Mouse (Mus musculus): ENCODE data around the gene Nup210l. TPM values are rescaled to one million over a fixed set of nuclear protein-coding genes. Genes with fewer than 3 reads are reported as not detected.
"Not testable (repeated sequence)": the region's sequence is repeated elsewhere in the genome, so short reads cannot be mapped to it uniquely, and the experiment has no call there.

Gene Nup210l
- total and polyA plus RNA-seq, 3 experiments, result 0.15 to 0.22 TPM; not detected in 1

- H3K9me3 ChIP-seq (replicated peaks), result no peaks in the 10 kb centered on the region
- DNase-seq (ENCODE audit: low spot score) (no peak), ATAC-seq (ENCODE audit: extremely low read depth, insufficient number of reproducible peaks, low FRiP score, poor library complexity, severe bottlenecking) (no peak)
- TF ChIP-seq TAL1 (conservative IDR thresholded peaks at IDR 0.05; ENCODE audit: low read depth, low read length) (no peak), POLR2AphosphoS5 (IDR thresholded peaks at IDR 0.05; ENCODE audit: insufficient replicate concordance, low read depth, low read length) (no peak), CTCF (IDR thresholded peaks at IDR 0.05; ENCODE audit: low read depth, low read length) (no peak), GATA2 (IDR thresholded peaks at IDR 0.05; ENCODE audit: borderline replicate concordance, low read depth, low read length) (no peak), GATA1 (IDR thresholded peaks at IDR 0.05; ENCODE audit: borderline replicate concordance, low read length) (no peak)
- H3K36me3 ChIP-seq (replicated peaks), result no peaks in the 10 kb centered on the region
- H3K4me1 ChIP-seq (ENCODE audit: insufficient read depth, low read depth, low read length), result no peaks in the 10 kb centered on the region
- peaks cover 7% of the 10 kb centered on the region for H3K27me3 ChIP-seq (ENCODE audit: insufficient read depth, low read length)
- no peak overlapping the region for H3K4me3 ChIP-seq (ENCODE audit: low read depth, low read length)
Measured at GRCm38 (mm10) chr3:90118132-90118790, 14.3 kb downstream of the Nup210l start.

GRCm38 (mm10) chr3:90122036-90122435, 18.1 kb downstream of the Nup210l start:
- not testable (repeated sequence) for H3K4me1 ChIP-seq (ENCODE audit: insufficient read depth, low read depth, low read length); ATAC-seq (ENCODE audit: extremely low read depth, insufficient number of reproducible peaks, low FRiP score, poor library complexity, severe bottlenecking); H3K9me3 ChIP-seq (replicated peaks); H3K36me3 ChIP-seq (replicated peaks); H3K4me3 ChIP-seq (ENCODE audit: low read depth, low read length); DNase-seq (ENCODE audit: low spot score)
- peaks cover 18% of the 10 kb centered on the region for H3K27me3 ChIP-seq (ENCODE audit: insufficient read depth, low read length)

- H3K27me3 ChIP-seq (ENCODE audit: insufficient read depth, low read length), result peaks cover 11% of the 10 kb centered on the region
- no peaks in the 10 kb centered on the region for H3K9me3 ChIP-seq (replicated peaks)
- H3K36me3 ChIP-seq (replicated peaks), result no peaks in the 10 kb centered on the region
- H3K4me1 ChIP-seq (ENCODE audit: insufficient read depth, low read depth, low read length), result no peaks in the 10 kb centered on the region
- no peak for TF ChIP-seq GATA1 (IDR thresholded peaks at IDR 0.05; ENCODE audit: borderline replicate concordance, low read length)
- TF ChIP-seq POLR2AphosphoS5 (IDR thresholded peaks at IDR 0.05; ENCODE audit: insufficient replicate concordance, low read depth, low read length), result no peak
- no peak for TF ChIP-seq CTCF (IDR thresholded peaks at IDR 0.05; ENCODE audit: low read depth, low read length)
- TF ChIP-seq TAL1 (conservative IDR thresholded peaks at IDR 0.05; ENCODE audit: low read depth, low read length), result no peak
- no peak for TF ChIP-seq GATA2 (IDR thresholded peaks at IDR 0.05; ENCODE audit: borderline replicate concordance, low read depth, low read length)
- ATAC-seq (ENCODE audit: extremely low read depth, insufficient number of reproducible peaks, low FRiP score, poor library complexity, severe bottlenecking) (no peak), DNase-seq (ENCODE audit: low spot score) (no peak)
- no peak overlapping the region for H3K4me3 ChIP-seq (ENCODE audit: low read depth, low read length)
Measured at GRCm38 (mm10) chr3:90125710-90126109, 21.8 kb downstream of the Nup210l start.

- DNase-seq (ENCODE audit: low spot score) (no peak), ATAC-seq (ENCODE audit: extremely low read depth, insufficient number of reproducible peaks, low FRiP score, poor library complexity, severe bottlenecking) (no peak)
- no peaks in the 10 kb centered on the region for H3K36me3 ChIP-seq (replicated peaks)
- TF ChIP-seq TAL1 (conservative IDR thresholded peaks at IDR 0.05; ENCODE audit: low read depth, low read length), result no peak
- TF ChIP-seq POLR2AphosphoS5 (IDR thresholded peaks at IDR 0.05; ENCODE audit: insufficient replicate concordance, low read depth, low read length), result no peak
- no peak for TF ChIP-seq CTCF (IDR thresholded peaks at IDR 0.05; ENCODE audit: low read depth, low read length)
- no peak for TF ChIP-seq GATA1 (IDR thresholded peaks at IDR 0.05; ENCODE audit: borderline replicate concordance, low read length)
- no peak for TF ChIP-seq GATA2 (IDR thresholded peaks at IDR 0.05; ENCODE audit: borderline replicate concordance, low read depth, low read length)
- no peak overlapping the region for H3K4me3 ChIP-seq (ENCODE audit: low read depth, low read length)
- peaks cover 19% of the 10 kb centered on the region for H3K27me3 ChIP-seq (ENCODE audit: insufficient read depth, low read length)
- no peaks in the 10 kb centered on the region for H3K4me1 ChIP-seq (ENCODE audit: insufficient read depth, low read depth, low read length)
- H3K9me3 ChIP-seq (replicated peaks), result no peaks in the 10 kb centered on the region
Measured at GRCm38 (mm10) chr3:90127881-90128280, 23.9 kb downstream of the Nup210l start.

- TF ChIP-seq TAL1 (conservative IDR thresholded peaks at IDR 0.05; ENCODE audit: low read depth, low read length) (no peak), GATA1 (IDR thresholded peaks at IDR 0.05; ENCODE audit: borderline replicate concordance, low read length) (no peak), GATA2 (IDR thresholded peaks at IDR 0.05; ENCODE audit: borderline replicate concordance, low read depth, low read length) (no peak), POLR2AphosphoS5 (IDR thresholded peaks at IDR 0.05; ENCODE audit: insufficient replicate concordance, low read depth, low read length) (no peak), CTCF (IDR thresholded peaks at IDR 0.05; ENCODE audit: low read depth, low read length) (no peak)
- no peak for ATAC-seq (ENCODE audit: extremely low read depth, insufficient number of reproducible peaks, low FRiP score, poor library complexity, severe bottlenecking)
- Histone ChIP-seq H3K4me1 (ENCODE audit: insufficient read depth, low read depth, low read length) (no peaks in the 10 kb centered on the region), H3K36me3 (replicated peaks) (no peaks in the 10 kb centered on the region), H3K9me3 (replicated peaks) (no peaks in the 10 kb centered on the region), H3K4me3 (ENCODE audit: low read depth, low read length) (no peak overlapping the region), H3K27me3 (ENCODE audit: insufficient read depth, low read length) (peaks cover 19% of the 10 kb centered on the region; the same call in 1 of the 2 replicates)
- DNase-seq (ENCODE audit: low spot score), result no peak
Measured at GRCm38 (mm10) chr3:90132745-90133144, 28.8 kb downstream of the Nup210l start.

- no peaks in the 10 kb centered on the region for H3K4me1 ChIP-seq (ENCODE audit: insufficient read depth, low read depth, low read length)
- ATAC-seq (ENCODE audit: extremely low read depth, insufficient number of reproducible peaks, low FRiP score, poor library complexity, severe bottlenecking) (no peak), DNase-seq (ENCODE audit: low spot score) (no peak)
- H3K27me3 ChIP-seq (ENCODE audit: insufficient read depth, low read length), result peaks cover 19% of the 10 kb centered on the region; the same call in 1 of the 2 replicates
- no peaks in the 10 kb centered on the region for H3K9me3 ChIP-seq (replicated peaks)
- TF ChIP-seq POLR2AphosphoS5 (IDR thresholded peaks at IDR 0.05; ENCODE audit: insufficient replicate concordance, low read depth, low read length), result no peak
- TF ChIP-seq CTCF (IDR thresholded peaks at IDR 0.05; ENCODE audit: low read depth, low read length), result no peak
- no peak for TF ChIP-seq GATA1 (IDR thresholded peaks at IDR 0.05; ENCODE audit: borderline replicate concordance, low read length)
- TF ChIP-seq GATA2 (IDR thresholded peaks at IDR 0.05; ENCODE audit: borderline replicate concordance, low read depth, low read length), result no peak
- no peak for TF ChIP-seq TAL1 (conservative IDR thresholded peaks at IDR 0.05; ENCODE audit: low read depth, low read length)
- H3K4me3 ChIP-seq (ENCODE audit: low read depth, low read length), result no peak overlapping the region
- H3K36me3 ChIP-seq (replicated peaks), result no peaks in the 10 kb centered on the region
Measured at GRCm38 (mm10) chr3:90133331-90133730, 29.4 kb downstream of the Nup210l start.

Data from G1E (cell line).